Mouse (Mus musculus): ENCODE results near the gene Elof1.
"Not testable (repeated sequence)": the region's sequence is repeated elsewhere in the genome, so short reads cannot be mapped to it uniquely, and the experiment has no call there.

Elof1 gene

DNA sequence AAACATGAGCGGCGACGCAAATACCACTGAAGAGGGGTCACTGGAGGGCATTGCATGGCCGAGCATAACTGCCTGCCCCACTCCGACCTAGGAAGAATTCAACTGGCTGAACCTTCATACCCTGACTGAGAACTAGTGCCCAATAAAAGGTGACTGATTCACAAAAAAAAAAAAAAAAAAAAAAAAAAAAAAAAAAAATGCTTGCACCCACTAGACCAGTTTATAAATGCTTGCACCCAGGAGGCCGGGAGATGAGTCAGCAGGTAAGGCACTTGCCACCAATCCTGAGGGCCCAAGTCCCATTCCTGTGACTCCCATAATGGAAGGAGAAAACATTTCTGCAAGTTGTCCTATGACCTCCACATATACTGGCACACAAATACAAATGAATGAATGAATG, 24.2 kb downstream of the Elof1 start:
- no peak for DNase-seq (ENCODE audit: low spot score)

DNA sequence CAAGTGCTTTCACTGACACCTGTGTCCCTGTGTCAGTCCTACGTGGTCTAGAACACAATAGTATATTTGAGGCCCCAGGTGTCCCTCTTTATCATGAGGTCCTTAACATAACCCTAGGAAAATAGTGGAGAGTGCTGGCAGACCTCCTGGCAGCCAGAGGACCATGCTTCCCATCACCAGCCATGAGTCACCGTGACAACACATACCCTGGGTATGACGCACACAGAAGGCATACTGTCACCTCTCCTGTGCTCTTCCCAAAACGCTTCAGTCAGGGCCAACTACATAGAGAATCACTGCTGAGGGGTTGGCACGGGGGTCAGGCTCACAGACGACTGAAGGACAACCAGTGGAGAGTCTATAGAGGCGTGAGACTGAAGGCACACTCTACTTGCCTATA, 27.0 kb downstream of the Elof1 start:
- DNase-seq (ENCODE audit: low spot score): no peak

DNA sequence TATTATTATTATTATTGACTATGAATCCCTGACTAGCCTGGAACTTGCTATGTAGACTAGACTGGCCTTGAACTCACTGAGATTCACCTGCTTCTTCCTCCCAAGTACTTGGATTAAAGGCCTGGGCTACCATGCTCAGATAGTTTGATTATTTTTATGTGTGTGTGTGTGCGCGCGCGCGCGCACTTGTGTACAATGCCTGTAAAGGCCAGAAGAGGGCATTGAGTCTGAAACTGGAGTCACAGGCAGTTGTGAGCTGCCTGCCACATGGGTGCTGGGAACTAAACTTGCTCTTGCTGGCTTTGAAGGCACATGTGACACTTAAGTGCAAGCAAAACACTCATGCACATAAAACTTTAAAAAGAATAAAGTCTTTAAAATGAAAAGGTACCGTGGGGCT, 27.7 kb downstream of the Elof1 start:
- no peak for DNase-seq (ENCODE audit: low spot score)

DNA sequence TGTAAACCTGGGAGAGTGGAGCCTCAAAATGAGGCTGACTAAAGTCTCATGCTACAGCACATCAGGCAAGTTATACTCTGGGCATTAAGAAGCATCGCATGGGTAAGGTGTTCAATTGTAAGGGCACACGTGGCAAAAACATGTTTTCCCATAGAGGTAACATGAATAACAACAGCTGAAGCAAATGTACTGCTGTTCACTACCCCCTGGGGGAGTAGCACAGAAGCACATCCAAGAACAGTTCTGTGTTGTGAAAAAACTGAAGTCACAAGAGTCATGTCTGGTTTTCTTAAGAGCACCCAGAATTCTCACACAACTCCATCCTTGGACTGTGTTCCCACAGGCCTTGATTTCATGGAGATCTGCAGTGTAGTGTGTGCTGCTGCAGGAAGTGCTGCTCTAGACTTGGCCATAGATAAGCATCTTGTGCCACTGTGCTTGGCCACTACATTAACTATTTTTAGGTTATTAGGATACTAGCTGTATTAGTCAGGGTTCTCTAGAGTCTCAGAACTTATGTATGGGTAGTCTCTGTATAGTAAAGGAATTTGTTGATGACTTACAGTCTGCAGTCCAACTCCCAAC, 29.8 kb downstream of the Elof1 start:
- DNase-seq (ENCODE audit: low spot score): no peak

DNA sequence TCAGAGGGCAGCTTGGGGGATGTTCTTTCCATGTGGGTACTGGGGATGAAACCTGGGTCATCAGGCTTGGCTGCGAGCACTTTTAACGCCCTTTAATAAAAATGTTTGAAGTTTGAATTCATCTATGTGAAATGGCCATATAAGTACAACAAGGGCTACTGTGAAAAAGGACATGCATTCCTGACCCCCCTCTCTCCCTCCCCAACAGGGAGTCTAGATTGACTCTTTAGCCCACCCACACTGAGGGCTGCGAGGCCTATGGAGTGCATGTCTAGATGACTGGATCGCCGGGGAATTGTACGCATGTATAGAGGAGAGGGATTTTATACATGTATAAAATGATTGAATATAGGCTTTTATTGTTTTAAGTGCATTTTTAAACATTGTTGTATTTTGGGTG, 31.0 kb downstream of the Elof1 start:
- DNase-seq (ENCODE audit: low spot score): no peak

DNA sequence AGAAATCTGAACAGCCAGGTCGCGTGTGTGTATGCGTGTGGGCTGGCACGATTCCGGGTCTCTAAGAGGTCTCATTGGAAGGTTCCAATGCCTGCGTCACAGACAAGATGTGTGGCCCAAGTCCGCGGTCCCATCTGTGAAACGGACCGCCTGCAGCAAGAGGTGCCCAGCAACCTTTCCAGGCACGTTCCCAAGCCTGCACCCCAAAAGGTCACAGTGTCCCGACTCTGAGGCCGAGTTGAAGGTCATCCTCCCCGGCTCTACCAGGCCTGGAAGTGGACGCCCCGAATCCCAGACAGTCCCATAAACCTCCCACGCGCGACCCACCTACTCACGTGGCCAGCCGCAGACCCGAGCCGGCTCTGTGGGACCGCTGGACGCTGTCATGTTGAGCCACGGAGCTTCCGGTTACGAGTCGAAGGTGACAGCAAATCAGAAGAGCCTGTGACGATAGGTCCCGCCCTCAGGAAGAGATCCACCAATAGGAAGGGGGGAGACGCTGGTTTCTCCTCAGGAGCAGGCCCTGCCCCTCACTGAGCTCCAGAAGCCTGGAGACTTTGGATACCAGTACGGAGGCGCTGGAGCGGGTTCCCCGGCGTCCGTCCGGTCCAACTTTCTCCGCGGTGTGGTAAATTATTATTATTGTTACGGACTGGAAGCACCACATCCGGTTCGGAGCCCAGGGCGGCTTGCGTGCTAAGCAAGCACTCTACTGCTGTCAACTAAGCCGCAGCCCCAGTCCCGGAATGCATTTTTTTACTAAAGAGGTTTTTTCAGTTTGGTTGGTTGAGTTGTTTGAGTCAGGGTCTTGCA, 31.7 kb downstream of the Elof1 start, which contains the start of gene Ecsit:
Gene Ecsit, minus strand, starts transcription at position 417 of the 813 bp plus-strand sequence.
- peak; percentile 79 for DNase-seq (ENCODE audit: low spot score)

DNA sequence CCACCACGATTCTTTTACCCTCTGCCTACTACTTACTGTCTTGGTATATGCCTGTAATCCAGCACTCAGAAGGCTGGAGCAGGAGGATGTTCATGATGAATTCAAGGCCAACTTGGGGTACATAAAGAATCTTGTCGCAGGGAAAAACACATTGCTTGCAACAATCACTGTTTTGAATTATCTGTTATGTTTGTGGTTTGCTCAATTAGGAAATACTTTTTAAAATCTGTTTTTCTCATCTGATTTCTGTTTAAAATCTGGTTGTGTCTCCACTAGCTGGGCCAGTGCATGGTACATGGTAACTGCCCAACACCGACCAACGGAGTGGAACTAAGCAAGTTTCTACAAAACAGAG, 32.3 kb downstream of the Elof1 start:
- no peak for DNase-seq (ENCODE audit: low spot score)

DNA sequence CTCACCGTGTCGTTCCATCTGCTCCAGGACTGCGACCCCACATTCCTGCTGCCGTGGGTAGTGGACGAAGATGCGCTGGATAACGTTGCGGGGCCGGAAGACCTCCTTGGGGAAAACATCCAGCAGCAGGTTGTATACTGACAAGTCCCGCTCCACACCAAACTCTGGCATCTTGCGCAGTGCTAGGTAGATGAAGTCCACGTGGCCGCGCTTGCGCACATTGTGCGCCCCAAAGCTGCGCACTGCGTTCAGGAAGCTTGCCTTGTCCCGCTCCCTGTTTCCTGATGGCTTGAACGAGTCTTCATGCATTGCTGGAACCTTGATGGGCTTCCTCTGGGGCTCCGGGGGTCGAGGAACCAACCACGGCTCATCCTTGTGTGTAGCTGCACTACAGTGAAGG, 40.7 kb downstream of the Elof1 start:
- no peak for DNase-seq (ENCODE audit: low spot score)

DNA sequence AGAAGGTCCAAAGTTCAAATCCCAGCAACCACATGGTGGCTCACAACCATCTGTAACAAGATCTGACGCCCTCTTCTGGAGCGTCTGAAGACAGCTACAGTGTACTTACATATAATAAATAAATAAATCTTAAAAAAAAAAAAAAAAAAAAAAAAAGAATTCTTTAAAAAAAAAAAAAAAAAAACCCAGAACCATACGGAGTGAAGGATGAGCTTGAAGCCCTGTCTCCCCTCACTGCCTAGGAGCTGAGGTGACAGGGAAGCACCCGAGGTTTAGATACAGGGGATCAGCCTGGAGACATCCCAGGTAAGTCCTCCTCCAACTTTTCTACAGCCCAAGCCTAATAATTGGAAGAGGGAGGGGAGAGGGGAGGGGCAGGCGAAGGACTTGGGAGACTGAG, 41.2 kb downstream of the Elof1 start:
- not testable (repeated sequence) for DNase-seq (ENCODE audit: low spot score)

DNA sequence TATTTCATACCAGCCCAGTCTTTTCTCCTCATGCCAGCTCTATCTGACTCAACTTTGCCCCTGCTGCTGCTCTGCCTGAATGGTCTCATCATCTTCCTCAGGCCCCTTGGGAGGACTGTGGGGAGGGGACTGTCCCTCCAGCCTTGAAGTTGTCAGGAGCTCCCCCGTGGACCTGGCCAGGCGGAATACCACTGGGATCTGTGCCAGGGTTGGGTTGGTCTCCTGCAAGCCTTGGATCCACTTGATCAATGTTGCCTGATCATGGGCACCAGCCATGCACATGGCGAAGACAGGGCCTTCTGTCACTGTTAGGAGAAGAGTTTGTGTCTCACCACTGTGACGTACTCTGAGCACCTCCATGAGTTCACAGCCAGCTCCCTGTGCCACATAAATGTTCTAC, 44.7 kb downstream of the Elof1 start:
- no peak for DNase-seq (ENCODE audit: low spot score)

DNA sequence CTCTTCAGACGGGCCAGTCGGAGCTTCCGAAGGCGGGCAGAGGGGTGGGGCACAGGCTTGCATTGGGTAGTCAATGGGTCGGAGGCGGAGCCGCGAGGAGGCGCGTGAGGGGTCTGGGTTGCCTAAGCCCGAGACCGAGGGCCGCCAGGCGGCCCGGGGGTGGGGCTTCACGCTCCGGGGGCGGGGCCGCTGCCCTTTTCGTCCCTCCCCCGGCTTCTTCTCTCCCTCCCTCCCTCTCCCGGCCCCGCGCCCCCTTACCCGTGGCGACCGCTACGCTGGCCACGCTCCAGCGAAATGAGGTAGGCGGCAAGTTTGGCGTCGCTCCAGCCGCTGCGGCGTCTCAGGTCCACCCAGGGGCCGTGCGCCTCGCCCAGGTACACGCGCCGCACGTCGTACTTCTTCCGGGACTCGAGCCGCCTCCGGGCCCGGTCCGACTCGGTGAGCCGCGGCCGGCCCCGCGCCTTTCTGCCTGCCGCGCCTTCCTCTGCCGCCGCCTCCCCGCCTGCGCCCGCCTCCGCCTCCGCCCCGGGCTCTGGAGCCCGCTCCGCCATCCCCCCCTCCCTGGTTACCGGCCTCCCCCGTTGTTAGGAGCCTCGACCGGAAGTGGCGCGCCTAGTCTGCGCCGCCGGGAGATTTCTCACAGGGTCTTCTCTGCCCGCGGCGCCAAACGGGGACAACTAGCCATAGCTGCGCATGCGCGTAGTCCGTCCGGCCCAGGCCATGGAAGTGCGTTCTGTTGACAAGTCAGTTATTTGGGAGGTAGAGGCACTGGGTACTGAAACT, 46.0 kb downstream of the Elof1 start, which contains the start of the genes Gm49318 and Zfp653:
Gene Gm49318, minus strand, starts transcription at position 469 of the 783 bp plus-strand sequence.
Gene Zfp653, minus strand, starts transcription at position 586 of the 783 bp plus-strand sequence.
- DNase-seq (ENCODE audit: low spot score): peak; percentile 94

DNA sequence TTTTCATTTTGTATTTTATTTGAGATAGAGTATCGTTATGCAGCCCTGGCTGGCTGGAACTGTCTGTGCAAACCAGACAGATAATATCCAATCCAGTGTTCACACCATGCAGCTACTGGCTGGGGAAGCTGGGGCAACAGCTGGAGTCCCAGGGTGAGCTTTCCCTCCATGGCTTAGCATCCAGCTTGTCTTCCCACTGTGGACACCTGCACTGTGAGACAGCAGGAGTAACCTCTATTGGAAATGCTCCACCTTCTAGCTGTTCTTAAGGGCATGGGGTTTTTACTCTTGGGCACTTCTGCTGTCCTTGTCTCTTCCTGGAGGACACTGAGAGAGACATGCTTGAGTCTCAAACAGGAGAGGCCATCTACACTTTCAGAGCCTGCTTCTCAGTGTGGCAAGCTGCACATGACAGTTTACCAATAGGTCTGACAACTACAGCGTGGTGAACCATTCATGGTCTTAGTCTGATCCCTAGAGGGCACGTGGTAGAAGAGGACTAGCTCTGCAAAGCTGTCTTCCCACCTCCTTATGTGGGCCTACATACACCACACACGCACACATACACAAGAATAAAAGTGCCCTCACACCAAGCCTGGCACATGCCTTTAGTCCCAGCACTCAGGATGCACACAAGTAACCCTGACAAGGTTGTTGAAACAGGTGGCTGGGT, 47.0 kb downstream of the Elof1 start:
- DNase-seq (ENCODE audit: low spot score): no peak

DNA sequence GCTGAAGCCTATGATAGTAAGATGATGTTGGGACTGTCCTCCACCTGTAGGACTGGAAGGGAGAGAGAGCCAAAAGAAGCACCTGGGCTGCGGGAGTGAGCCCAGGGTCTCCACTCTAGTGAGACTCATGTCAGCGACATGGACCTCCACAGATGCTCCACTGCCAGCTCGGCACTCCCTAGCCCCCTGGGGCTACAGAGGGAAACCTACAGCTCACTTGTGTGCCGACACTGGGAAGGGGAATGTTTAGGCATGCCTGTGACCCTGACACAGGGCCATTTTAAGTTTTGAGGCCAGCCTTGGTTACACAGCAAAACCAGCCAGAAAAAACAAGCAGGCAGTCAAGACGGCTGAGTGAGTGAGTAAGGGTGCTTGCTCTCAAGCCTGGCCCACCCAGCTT, 49.8 kb downstream of the Elof1 start:
- DNase-seq (ENCODE audit: low spot score): no peak

DNA sequence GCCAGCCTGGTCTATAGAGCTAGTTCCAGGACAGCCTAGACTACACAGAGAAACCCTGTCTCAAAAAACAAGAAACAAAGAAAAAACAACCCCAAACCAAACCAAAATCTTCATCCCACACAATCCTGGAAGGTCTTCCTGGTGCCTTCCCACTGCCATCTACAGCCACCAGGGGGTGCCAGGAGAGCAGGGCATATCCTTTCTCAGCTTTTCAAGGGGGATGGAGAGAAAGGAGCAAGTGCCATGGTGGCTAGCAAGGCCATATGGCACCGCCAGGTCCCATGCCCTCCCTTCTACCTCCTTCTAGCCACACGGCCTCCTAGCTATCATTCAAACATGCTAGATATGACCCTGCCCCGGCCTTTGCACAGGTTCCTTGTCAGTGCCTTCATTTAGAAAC, 50.5 kb downstream of the Elof1 start:
- DNase-seq (ENCODE audit: low spot score): peak; percentile 58

DNA sequence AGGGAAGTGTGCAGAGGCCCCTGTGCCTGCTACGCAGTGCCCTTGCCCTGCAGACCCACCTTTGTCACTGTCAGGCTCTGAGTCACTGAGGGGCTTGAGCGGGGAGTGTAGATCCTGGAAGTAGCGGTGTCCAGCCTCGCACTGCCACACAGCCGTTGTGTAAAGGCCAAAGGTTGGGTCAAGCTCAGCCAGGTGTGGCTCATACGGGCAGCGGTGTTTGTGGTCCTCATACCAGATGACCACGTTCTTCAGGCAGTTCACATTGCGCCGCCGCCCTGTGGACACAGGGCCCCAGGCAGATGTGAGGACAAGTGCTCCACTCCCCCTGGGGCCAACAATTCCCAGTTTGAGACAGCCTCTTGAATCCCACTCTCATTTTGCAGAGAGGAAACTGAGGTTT, 51.3 kb downstream of the Elof1 start:
- no peak for DNase-seq (ENCODE audit: low spot score)

DNA sequence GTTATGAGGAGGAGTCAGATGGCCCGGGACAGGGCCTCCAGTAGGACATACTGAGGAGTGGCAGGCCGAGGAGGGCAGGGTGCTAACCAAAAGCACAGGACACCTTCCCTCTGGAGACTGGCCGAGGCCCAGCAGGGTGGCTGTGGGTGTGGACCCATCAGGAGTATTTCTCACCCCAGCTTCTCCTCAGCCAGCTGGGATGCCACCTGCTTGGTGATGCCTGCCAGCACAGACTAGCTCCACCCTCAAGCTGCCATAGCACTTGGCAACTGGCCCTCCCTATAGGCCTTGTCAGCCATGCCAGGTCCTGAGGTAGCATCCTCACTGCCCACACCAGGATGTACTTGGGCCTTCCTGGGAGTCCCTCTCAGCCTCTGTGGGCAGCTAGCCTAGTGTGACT, 52.6 kb downstream of the Elof1 start:
- DNase-seq (ENCODE audit: low spot score): no peak
